Mouse (Mus musculus) neural tube, embryonic 14.5 days (tissue): ENCODE measurements at regions not wholly inside any gene's neighbourhood (a gene's known extent, or its start where the extent isn't known, plus 50 kb on each side); places are given as distances from the start of the nearest gene placed in this dataset.
A peak's percentile ranks its signal among the peaks of the same experiment; 100 is the strongest.

Experiments
- ATAC-seq: fragments of 200-750 bp; cut with Nextera tagmentation; 2 replicates; pipeline ENCODE4 v1.8.0; 2017; ENCODE audit warnings: low read depth, mild to moderate bottlenecking, moderate TSS enrichment, moderate library complexity
- H3K27ac ChIP-seq: fragments of 300-500 bp; sonication (generic); 2 replicates; pipeline ENCODE4 v1.5.1; 2014; ENCODE audit warnings: low read depth, mild to moderate bottlenecking, control low read depth, low read length, moderate library complexity, mixed read lengths
- H3K27me3 ChIP-seq: fragments of 300-500 bp; sonication (generic); 2 replicates; pipeline ENCODE4 v1.6.1; 2014; ENCODE audit warnings: low read length; ENCODE audit not compliant: control insufficient read depth, insufficient read depth
- H3K36me3 ChIP-seq: fragments of 300-500 bp; sonication (generic); 2 replicates; pipeline ENCODE4 v1.6.1; 2014; ENCODE audit warnings: low read length, mixed read lengths; ENCODE audit not compliant: control insufficient read depth, insufficient read depth
- H3K4me1 ChIP-seq: fragments of 300-500 bp; sonication (generic); 2 replicates; pipeline ENCODE4 v1.6.1; 2014; ENCODE audit warnings: low read length; ENCODE audit not compliant: control insufficient read depth, insufficient read depth
- H3K4me2 ChIP-seq: fragments of 300-500 bp; sonication (generic); 2 replicates; pipeline ENCODE4 v1.6.1; 2014; ENCODE audit warnings: mild to moderate bottlenecking, low read depth, low read length, control low read depth
- H3K4me3 ChIP-seq: fragments of 300-500 bp; sonication (generic); 2 replicates; pipeline ENCODE4 v1.5.1; 2014; ENCODE audit warnings: low read depth, low read length, control low read depth, mixed read lengths
- H3K9ac ChIP-seq: fragments of 300-500 bp; sonication (generic); replicated peaks from 2 replicates; pipeline ENCODE4 v1.6.1; 2014; ENCODE audit warnings: low read depth, mild to moderate bottlenecking, control low read depth, low read length, mixed read lengths
- H3K9me3 ChIP-seq: fragments of 300-500 bp; sonication (generic); 2 replicates; pipeline ENCODE4 v1.6.1; 2016; ENCODE audit warnings: low read length; ENCODE audit not compliant: control insufficient read depth
- WGBS: fragments of 180-500 bp; shearing (Covaris S2); extraction: QIAGEN DNeasy Blood & Tissue Kit; methylation state at CpG from one replicate; pipeline ENCODE4 v1.1.7; 2014; 5-methylcytosine and 5-hydroxymethylcytosine counted together

DNA sequence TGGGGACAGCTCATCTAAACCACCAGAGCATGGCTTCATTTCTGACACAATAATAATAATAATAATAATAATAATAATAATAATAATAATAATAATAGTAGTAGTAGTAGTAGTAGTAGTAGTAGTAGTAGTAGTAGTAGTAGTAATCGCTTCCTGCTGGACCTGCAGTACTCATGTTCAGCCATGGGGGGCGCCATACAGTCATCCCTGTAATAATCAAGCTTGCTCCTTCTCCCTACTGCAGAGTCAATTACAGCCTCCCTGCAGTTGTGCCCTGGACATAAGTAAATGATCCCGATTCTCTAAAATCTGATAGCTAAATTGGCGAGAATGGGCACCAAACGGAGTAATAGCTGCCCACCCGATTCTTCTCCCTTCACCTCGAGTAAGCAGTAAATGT lies 537.1 kb upstream of the Gm19410 start:
- H3K36me3 ChIP-seq, result no peaks in the 10 kb centered on the region
- ATAC-seq, result no peak

DNA sequence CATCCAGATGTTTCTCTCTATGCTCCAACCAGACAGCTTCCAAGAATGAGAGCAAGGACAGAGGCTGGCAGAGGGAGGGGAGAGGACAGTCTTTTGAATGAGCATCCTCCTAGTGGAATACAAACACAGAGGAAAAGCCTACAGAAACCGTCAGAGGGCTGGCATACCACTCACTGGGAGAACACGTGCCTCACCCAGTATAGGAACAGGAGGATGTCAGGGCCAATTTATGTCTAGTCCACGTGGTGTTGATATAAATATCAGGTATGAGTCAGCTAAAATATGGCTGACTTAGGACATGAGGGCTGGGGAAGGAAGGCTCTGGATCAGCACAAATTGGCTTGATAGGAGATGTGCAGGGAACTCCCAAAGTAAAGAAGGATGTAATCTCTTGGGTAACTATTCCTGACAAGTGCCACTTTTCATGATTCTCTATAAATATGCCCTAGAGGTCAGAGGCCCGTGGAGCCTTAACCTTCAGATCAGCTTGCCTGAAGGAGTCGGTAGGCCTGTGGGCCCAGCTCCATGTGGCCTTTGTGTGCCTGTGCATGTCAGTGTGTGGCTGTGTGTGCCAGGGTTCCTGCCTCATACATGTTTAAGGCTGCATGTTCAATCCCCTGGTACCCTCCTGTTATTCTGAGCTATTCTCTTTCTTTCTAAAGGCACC lies 531.9 kb upstream of the Gm19410 start:
- Histone ChIP-seq H3K4me2 (no peak overlapping the region), H3K9me3 (no peaks in the 10 kb centered on the region), H3K4me3 (no peak overlapping the region), H3K9ac (no peak overlapping the region), H3K27ac (no peak overlapping the region), H3K4me1 (0 out of 2 replicates have a peak, but pooled peaks cover 5% of the 10 kb centered on the region), H3K36me3 (no peaks in the 10 kb centered on the region), H3K27me3 (no peaks in the 10 kb centered on the region)
- no peak for ATAC-seq
- 64% methylated on average over 5 of the region's 5 CpGs for WGBS

More for the DNA sequence above, 537.1 kb upstream of the Gm19410 start:
- Histone ChIP-seq H3K4me2 (no peak overlapping the region), H3K27me3 (no peaks in the 10 kb centered on the region), H3K27ac (no peak overlapping the region), H3K4me3 (no peak overlapping the region), H3K9ac (no peak overlapping the region), H3K4me1 (0 out of 2 replicates have a peak, but pooled peaks cover 2% of the 10 kb centered on the region), H3K9me3 (no peaks in the 10 kb centered on the region)
- 81% methylated on average over 7 of the region's 7 CpGs for WGBS

- H3K9me3 ChIP-seq, result no peaks in the 10 kb centered on the region
- no peak overlapping the region for H3K4me3 ChIP-seq
- H3K27me3 ChIP-seq, result no peaks in the 10 kb centered on the region
- no peak overlapping the region for H3K4me2 ChIP-seq
- 56% methylated on average over 5 of the region's 5 CpGs for WGBS
- H3K9ac ChIP-seq, result no peak overlapping the region
- H3K36me3 ChIP-seq, result no peaks in the 10 kb centered on the region
- H3K4me1 ChIP-seq, result 0 out of 2 replicates have a peak, but pooled peaks cover 5% of the 10 kb centered on the region
- ATAC-seq, result no peak
- H3K27ac ChIP-seq, result no peak overlapping the region
Observed at GRCm38 (mm10) chr8:35234436-35234835, 531.2 kb upstream of the Gm19410 start.

DNA sequence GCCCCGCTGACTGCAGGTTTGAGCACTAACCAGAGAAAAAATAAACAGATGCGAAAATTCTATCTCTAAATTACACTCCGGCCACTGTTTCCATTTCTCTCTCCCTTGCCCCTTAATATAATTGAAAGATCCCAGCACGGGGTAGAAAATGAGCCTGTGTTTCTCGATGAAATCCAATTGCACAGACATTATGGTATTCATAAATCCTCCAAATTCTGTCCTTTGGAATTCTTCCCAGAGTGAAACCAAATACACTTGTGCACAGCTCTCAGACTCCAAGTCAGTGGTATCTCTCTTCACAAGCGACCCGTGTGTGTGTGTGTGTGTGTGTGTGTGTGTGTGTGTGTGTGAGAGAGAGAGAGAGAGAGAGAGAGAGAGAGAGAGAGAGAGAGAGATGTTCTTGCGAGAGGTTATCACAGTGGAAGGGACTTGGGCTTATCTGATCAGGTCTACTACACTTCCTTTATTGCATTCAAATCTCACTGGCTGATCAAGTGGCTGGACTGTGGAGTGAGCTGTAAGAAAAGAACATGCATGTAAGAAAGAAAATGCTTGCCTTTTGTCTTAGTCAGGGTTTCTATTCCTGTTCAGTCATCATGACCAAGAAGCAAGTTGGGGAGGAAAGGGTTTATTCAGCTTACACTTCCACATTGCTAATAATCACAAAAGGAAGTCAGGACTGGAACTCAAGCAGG lies 529.6 kb upstream of the Gm19410 start:
- no peaks in the 10 kb centered on the region for H3K27me3 ChIP-seq
- H3K27ac ChIP-seq, result peak overlapping the region; percentile 35; the same call in 1 of the 2 replicates
- H3K9me3 ChIP-seq, result no peaks in the 10 kb centered on the region
- H3K9ac ChIP-seq, result no peak overlapping the region
- no peak overlapping the region for H3K4me2 ChIP-seq
- 72% methylated on average over 8 of the region's 8 CpGs for WGBS
- no peak for ATAC-seq
- H3K36me3 ChIP-seq, result no peaks in the 10 kb centered on the region
- 0 out of 2 replicates have a peak, but pooled peaks cover 5% of the 10 kb centered on the region for H3K4me1 ChIP-seq
- H3K4me3 ChIP-seq, result no peak overlapping the region

DNA sequence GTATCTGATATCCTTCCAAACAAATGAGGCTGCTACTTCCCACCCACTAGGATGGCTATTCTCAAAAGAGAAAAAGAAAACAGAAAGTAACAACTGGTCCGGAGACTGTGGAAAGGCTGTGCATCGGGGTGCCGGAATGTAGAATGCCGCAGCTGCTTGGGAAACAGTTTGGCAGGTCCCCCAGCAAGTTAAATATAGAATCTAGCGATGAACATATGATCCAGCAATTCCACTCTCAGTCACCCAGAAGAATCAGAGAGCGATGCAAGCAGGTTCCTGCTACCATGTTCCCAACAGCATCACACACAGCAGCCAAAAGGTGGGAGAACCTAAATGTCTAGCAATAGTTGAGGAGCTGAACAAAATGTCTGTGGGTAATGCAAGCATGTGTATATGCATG lies 528.3 kb upstream of the Gm19410 start:
- H3K4me1 ChIP-seq, result 0 out of 2 replicates have a peak, but pooled peaks cover 5% of the 10 kb centered on the region
- 88% methylated on average over 6 of the region's 6 CpGs for WGBS
- H3K9me3 ChIP-seq, result no peaks in the 10 kb centered on the region
- H3K9ac ChIP-seq, result no peak overlapping the region
- H3K4me2 ChIP-seq, result no peak overlapping the region
- ATAC-seq, result no peak
- H3K27me3 ChIP-seq, result no peaks in the 10 kb centered on the region
- H3K36me3 ChIP-seq, result no peaks in the 10 kb centered on the region
- no peak overlapping the region for H3K4me3 ChIP-seq
- no peak overlapping the region for H3K27ac ChIP-seq

- no peaks in the 10 kb centered on the region for H3K9me3 ChIP-seq
- 90% methylated on average over 6 of the region's 6 CpGs for WGBS
Observed at GRCm38 (mm10) chr8:35240884-35241283, 524.7 kb upstream of the Gm19410 start.

DNA sequence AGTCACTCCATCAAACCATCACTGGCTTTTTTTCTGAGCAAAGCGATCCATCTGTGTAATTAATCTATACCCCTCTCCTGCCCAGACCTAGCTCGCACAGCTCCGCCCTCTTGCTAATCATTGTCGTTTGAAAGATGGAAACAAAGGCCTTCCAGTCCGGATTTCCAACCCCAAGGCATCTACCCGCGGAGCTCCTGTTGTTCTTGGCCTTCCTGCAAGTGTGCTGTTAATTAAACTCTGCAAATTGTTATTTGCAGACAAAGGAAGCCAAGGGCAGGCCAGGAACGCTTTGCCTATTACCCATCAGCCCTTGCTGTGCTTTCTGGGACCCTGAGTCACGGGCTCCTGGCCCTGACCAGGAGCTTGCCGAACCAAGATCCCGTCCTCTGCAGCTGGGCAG lies 522.0 kb upstream of the Gm19410 start:
- H3K4me2 ChIP-seq, result no peak overlapping the region
- H3K4me1 ChIP-seq, result peaks cover 5% of the 10 kb centered on the region
- no peaks in the 10 kb centered on the region for H3K27me3 ChIP-seq
- 23% methylated on average over 11 of the region's 11 CpGs for WGBS
- no peaks in the 10 kb centered on the region for H3K36me3 ChIP-seq
- peak overlapping the region; percentile 52; the same call in 1 of the 2 replicates for H3K27ac ChIP-seq
- H3K4me3 ChIP-seq, result no peak overlapping the region
- no peak overlapping the region for H3K9ac ChIP-seq
- H3K9me3 ChIP-seq, result no peaks in the 10 kb centered on the region
- no peak for ATAC-seq

More at GRCm38 (mm10) chr8:35240884-35241283, 524.7 kb upstream of the Gm19410 start:
- Histone ChIP-seq H3K27ac (no peak overlapping the region), H3K9ac (no peak overlapping the region), H3K4me1 (peaks cover 5% of the 10 kb centered on the region), H3K36me3 (no peaks in the 10 kb centered on the region), H3K27me3 (no peaks in the 10 kb centered on the region), H3K4me3 (no peak overlapping the region), H3K4me2 (no peak overlapping the region)
- no peak for ATAC-seq

- no peaks in the 10 kb centered on the region for H3K9me3 ChIP-seq
- H3K27me3 ChIP-seq, result no peaks in the 10 kb centered on the region
- no peak overlapping the region for H3K4me2 ChIP-seq
- H3K4me1 ChIP-seq, result no peaks in the 10 kb centered on the region
- H3K36me3 ChIP-seq, result no peaks in the 10 kb centered on the region
- H3K27ac ChIP-seq, result no peak overlapping the region
- H3K9ac ChIP-seq, result no peak overlapping the region
- no peak overlapping the region for H3K4me3 ChIP-seq
- WGBS, result 85% methylated on average over 7 of the region's 7 CpGs
- ATAC-seq, result no peak
Observed at GRCm38 (mm10) chr8:35249747-35250375, 515.7 kb upstream of the Gm19410 start.

- H3K4me2 ChIP-seq, result no peak overlapping the region
Observed at GRCm38 (mm10) chr8:35250641-35251040, 514.9 kb upstream of the Gm19410 start.

More at GRCm38 (mm10) chr8:35250641-35251040, 514.9 kb upstream of the Gm19410 start:
- Histone ChIP-seq H3K4me3 (no peak overlapping the region), H3K27me3 (no peaks in the 10 kb centered on the region), H3K36me3 (no peaks in the 10 kb centered on the region), H3K9ac (no peak overlapping the region), H3K27ac (no peak overlapping the region), H3K4me1 (no peaks in the 10 kb centered on the region), H3K9me3 (no peaks in the 10 kb centered on the region)
- WGBS, result 75% methylated on average over 4 of the region's 4 CpGs
- no peak for ATAC-seq
